Comparison of ENCODE assay signal across 18 mouse cellular contexts in genomic region chr14:71203459-71203858, GRCm38 (mm10).
"Had no signal": no experiment of that assay in that cellular context is flagged by ENCODE, and none has a peak within 500 bp of the region (broad histone marks: within the 10 kb centered on the region; RNA-seq: fewer than 3 reads in every experiment).

No protein-coding gene starts in this region.

- DNase-seq: kidney, adult 18-20 months; kidney, postnatal 10 days; kidney, postnatal 4 days; lung, adult 2 months; retina, postnatal 1 day; right cerebral cortex, postnatal 4 days; spleen, adult 18-20 months; thymus, adult 2 months; thymus, postnatal 25 days had no signal

- H3K9ac ChIP-seq: liver, embryonic 15.5 days; midbrain, embryonic 12.5 days; neural tube, embryonic 13.5 days had no signal

- H3K27me3 ChIP-seq: liver, embryonic 15.5 days; megakaryocyte, embryonic 14.5 days; midbrain, embryonic 12.5 days; neural tube, embryonic 13.5 days had no signal

- H3K36me3 ChIP-seq: limb, embryonic 10.5 days; liver, embryonic 15.5 days; midbrain, embryonic 12.5 days; neural tube, embryonic 13.5 days had no signal

- H3K9me3 ChIP-seq: limb, embryonic 10.5 days; liver, embryonic 15.5 days; megakaryocyte, embryonic 14.5 days; midbrain, embryonic 12.5 days; neural tube, embryonic 13.5 days had no signal

- ATAC-seq: midbrain, embryonic 16.5 days had no signal

- H3K4me1 ChIP-seq: midbrain, embryonic 12.5 days had no signal

- H3K4me3 ChIP-seq: left cerebral cortex, adult 2 months; limb, embryonic 10.5 days; liver, embryonic 15.5 days; megakaryocyte, embryonic 14.5 days; midbrain, embryonic 12.5 days; neural tube, embryonic 13.5 days had no signal

- H3K27ac ChIP-seq: left cerebral cortex, adult 2 months; limb, embryonic 10.5 days; liver, embryonic 15.5 days; macrophage; midbrain, embryonic 12.5 days; neural tube, embryonic 13.5 days had no signal

- H3K4me2 ChIP-seq: liver, embryonic 11.5 days; liver, embryonic 15.5 days; midbrain, embryonic 12.5 days; neural tube, embryonic 13.5 days had no signal
